Mouse (Mus musculus): Measurements from ENCODE around the gene Fgl2.

Gene Fgl2

DNA sequence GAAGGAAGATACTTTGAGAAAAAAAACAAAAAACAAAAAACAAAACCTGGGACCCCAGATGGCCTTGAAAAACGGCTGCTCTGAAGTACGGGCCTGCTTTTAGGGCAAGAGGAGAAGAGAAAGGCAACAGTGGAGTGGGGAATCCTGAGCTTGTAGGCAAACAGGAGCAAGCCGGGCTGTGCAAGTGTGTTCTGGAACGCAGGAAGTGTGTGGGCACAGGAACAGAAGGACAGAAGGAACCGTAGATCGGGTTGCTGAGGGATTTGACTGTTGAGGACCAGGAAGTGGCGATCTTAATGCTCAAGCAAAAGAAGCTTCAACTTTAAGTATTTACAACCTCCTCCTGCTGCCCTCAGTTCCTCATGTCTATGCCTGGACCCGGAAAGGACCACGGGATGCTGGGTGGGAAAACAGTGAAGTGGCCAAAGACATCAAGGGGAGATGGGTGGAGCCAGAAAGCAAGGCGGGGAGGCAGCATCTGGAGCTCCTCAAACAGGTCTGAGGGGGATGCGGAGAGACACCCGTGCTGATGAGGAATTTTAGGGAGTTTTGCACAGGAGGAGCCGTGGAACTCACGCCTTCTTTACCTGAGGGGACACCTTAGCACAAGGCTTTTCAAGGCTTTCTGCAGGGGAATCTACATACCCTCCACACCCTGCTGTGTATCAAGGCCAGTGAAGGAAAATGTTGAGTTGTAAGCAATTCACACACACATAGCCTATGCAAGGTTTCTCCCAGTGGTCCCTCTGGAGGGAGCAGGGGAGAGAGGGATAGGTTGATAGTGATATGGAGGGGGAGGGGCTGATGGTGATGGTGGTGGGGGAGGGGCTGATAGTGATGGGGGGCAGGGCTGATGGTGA lies 11.2 kb downstream of the Fgl2 start:
- DNase-seq (ENCODE audit: low read depth, low spot score) = no peak

DNA sequence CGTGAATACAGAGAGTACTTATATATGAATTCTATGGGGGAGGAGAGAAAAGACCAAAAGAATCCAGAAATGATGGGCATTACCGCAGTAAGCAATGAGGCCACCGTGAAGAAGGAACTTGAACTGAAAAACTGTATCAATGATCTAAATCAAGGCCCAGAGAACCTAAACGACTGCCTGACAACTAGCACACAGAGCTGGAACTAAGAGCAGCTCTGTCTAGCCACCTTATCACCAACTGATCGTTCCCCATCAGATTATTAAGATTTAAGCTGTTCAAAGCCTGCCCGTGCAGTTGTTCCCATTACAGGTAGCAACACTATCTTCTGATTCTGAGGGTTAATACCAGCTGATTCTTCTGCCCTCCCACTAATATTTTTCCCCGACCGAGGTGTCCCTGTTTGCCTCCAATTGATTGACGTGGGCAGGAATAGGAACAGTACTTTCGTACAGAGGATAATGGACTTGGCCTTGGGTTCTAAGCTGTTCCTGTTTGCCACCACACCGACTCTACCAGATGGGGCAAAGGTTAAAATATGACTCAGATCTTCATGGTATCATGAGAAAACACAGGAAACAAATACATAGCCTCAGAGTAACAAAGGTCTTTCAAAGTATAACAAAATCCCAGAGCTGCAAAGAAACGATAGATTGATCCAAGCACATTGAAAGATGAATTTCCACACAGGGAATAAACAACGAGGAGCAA lies 12.0 kb downstream of the Fgl2 start:
- no peak for DNase-seq (ENCODE audit: low read depth, low spot score)

DNA sequence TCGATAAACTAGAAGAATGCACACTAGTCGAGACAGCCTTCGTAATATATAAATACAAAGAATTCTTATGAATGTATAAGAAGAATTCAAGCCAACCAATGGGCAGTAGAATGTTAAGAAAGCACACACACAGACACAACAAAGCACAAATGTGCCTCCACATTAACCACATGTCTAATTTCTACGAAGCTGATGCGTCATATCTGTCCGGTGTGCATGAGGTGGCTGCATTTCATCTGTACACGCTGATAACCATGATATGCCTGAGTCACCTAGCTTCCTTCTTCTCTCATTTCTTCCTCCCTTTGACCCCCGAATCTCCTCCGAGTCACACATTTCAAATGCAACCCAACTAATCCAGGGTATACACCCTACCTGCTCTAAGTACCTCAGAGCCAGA lies 12.5 kb downstream of the Fgl2 start:
- DNase-seq (ENCODE audit: low read depth, low spot score) = no peak

GRCm38 (mm10) chr5:21386432-21386831 lies 14.0 kb downstream of the Fgl2 start:
- no peak for DNase-seq (ENCODE audit: low read depth, low spot score)

DNA sequence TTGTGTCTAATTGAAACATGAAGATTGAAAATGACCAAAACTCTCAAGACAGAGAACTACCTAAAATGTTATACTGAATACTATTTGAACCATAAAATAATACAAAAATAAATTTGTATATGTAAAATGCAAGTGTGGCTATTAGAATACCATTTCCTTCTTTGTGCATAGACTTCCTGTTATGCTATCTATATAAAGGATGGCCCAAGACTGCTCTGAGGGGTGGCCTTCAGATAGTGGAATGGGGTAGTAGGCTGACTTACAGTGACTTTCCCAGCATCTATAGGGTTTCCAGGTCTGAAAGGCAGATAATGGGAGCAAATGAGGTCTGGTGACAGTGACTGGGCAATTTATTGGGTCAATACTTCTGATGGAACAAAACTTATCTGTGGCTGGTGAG lies 14.9 kb downstream of the Fgl2 start:
- DNase-seq (ENCODE audit: low read depth, low spot score) = no peak

DNA sequence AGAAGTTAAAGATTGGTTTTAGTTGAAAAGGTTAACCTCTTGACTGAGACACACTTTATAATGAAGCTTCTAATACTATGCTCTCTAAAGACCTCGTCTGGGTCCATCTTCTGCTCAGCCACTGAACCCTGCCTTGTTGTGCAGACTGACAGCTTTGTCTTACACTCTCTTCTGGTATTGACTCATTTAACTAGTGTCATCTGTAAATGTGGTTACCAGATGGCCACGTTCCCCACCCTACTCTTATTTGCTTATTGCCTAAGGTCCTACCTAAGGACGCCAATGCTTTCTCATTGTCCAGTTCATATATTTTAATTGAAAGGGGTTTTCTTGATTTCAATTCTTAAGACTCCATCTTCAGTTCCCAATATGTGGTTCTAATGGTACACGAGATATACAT lies 16.4 kb downstream of the Fgl2 start:
- DNase-seq (ENCODE audit: low read depth, low spot score) = no peak

- DNase-seq (ENCODE audit: low read depth, low spot score) = no peak
Measured at GRCm38 (mm10) chr5:21391616-21392384, 19.4 kb downstream of the Fgl2 start.

- no peak for DNase-seq (ENCODE audit: low read depth, low spot score)
Measured at GRCm38 (mm10) chr5:21394562-21394961, 22.1 kb downstream of the Fgl2 start.

GRCm38 (mm10) chr5:21395205-21395840 lies 22.9 kb downstream of the Fgl2 start:
- no peak for DNase-seq (ENCODE audit: low read depth, low spot score)

DNA sequence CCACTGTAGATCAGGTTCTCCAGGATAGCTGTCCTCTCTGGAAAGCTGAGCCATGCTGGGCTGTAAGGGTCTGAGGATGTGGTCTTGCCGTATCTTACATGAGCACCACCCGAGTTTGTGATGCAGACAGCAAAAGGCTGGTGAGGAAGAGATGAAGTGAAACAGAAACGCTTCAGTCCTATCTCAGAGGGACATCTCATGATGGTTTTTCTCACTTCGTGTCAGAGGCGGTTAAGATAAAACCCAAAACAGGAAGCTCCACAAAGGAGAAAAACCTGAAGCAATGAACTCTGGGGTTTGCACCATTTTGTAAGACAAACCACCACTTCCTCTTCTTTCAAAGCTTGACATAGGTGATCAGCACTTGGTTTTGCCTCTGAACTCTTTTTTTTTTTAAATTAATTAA lies 38.8 kb downstream of the Fgl2 start:
- no peak for DNase-seq (ENCODE audit: low read depth, low spot score)

DNA sequence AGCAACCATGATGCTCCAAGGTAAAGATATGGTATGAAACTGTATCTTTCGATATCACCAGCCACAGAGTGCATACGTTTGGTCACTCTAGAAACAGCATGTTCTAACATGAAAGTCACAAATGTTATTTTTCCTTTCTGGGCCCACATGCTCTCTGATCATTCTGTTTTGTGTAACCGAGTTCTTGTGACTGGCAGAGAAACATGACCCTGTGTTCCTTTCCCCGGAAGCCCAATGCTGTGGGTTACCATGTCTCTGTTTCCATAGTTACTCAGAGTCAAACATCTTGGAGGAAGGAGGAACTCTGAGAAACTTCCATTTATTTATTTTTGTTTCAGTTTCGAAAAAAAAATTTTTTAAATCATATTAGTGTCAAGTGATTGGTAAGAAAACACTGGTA lies 39.6 kb downstream of the Fgl2 start:
- no peak for DNase-seq (ENCODE audit: low read depth, low spot score)

- DNase-seq (ENCODE audit: low read depth, low spot score) = no peak
Measured at GRCm38 (mm10) chr5:21413322-21413721, 40.9 kb downstream of the Fgl2 start.

DNA sequence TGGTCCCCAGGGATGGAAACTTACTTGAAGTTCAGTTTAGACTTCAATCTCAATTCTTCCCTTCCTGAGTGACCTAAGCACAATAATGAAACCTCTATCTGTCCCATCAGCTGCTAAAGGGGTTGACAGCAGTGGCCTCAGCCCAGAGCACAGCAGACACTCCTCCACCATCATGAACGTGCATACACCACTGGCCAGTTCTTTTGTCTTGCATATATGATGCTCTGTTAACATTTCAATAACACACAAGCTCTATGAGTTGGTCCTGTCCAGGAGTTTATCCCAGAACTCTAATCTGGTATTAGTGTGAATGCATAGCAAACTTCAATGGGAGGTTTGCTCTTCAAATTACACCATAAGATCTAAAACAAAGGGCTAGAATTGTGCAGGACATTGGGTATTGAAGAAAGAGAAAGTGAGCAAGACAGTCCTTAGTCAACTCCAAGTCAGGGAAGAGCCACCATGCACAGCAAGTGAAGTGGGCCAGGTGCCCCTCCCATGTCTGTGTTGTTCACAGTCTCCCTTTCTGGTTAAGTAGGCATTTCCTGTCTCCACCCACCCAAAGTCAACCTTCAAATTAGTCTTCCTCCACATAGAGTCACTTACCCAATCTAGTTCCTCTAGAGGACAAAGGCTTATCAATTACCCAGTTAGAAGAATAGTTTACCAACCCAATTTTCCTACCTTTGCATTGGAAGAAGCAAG lies 41.8 kb downstream of the Fgl2 start:
- DNase-seq (ENCODE audit: low read depth, low spot score) = no peak

GRCm38 (mm10) chr5:21418613-21419012 lies 46.2 kb downstream of the Fgl2 start:
- DNase-seq (ENCODE audit: low read depth, low spot score) = no peak

DNA sequence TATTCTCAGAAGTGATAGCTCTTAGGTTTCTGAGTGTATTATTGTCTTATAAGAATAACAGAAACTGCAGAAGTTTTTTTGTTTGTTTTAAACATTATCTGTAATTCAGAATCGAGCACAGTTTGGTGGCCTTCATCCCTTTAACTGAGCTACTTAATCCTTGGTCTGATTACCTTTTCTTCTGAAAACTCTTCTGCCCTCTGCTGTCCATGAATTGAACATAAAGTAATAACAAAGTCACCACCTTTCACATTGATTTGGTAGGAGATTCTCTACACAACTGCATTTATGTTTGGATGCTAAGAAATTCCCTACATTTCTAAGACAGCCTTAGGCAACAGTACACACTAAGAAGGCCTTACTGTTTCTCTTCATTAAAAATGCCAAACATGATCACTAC lies 48.2 kb downstream of the Fgl2 start:
- DNase-seq (ENCODE audit: low read depth, low spot score) = peak; percentile 4

DNA sequence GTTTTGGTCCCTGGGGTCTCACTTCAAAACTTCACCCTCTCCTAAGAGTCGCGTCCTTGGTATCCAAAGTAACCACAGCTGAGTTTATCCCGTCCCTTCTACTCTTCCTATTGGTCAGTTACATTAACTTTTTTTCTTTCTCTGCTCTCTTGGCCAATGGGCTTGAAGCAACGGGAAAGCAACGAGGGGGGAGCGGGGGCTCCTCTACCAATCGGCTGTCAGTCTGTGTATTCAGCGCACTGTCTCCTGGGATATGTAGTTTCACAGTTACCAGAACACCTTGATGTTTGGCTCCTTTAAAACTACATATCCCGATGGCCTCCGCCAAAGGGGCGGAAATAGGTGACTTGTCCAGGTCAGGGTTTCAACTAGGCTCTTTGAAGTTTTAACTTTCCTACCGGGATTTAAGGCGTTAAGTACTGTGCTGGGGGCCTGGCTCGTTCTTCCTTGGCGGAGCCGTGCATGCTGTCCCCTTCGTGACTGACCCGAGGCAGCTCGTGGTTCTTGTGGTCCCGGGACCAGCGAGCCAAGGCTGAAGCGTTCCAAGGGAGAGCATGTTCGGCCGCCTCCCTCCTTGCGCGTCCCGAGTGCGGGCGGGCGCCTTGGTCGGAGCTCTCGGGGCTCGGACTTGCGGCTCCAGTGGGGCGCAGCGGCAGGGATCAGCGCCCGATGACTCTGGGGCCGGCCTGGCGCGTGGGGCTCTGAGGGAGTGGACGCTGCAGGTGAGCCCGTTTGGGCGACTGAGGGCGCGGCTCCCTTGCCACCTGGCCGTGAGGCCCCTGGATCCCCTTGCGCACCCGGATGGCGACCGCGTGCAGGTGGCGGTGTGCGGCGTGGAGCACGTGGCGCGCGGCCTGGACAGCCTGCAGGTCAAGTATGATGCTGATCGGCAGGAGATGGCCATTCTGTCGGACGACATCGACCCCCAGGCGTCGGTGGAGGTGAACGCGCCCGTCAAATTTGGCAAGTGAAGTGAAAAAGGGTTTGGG lies 52.5 kb downstream of the Fgl2 start, which contains the start of the genes Ccdc146 and Fam185a:
TSS of gene Ccdc146 (minus strand) at position 64 of the 989 bp plus-strand sequence.
TSS of gene Fam185a (plus strand) at position 345 of the 989 bp plus-strand sequence.
- peak; percentile 97 for DNase-seq (ENCODE audit: low read depth, low spot score)

GRCm38 (mm10) chr5:21426666-21427065 lies 54.2 kb downstream of the Fgl2 start:
- DNase-seq (ENCODE audit: low read depth, low spot score) = no peak
